Mouse (Mus musculus): Measurements from ENCODE around the gene Xrra1.

Xrra1 gene

GRCm38 (mm10) chr7:99850534-99850933 is 8.4 kb upstream of the Xrra1 start:
- no peak for DNase-seq (ENCODE audit: low read depth, low spot score)

- no peak for DNase-seq (ENCODE audit: low read depth, low spot score)
Measured at GRCm38 (mm10) chr7:99851121-99851520, 7.8 kb upstream of the Xrra1 start.

- no peak for DNase-seq (ENCODE audit: low read depth, low spot score)
Measured at GRCm38 (mm10) chr7:99851618-99852017, 7.3 kb upstream of the Xrra1 start.

- DNase-seq (ENCODE audit: low read depth, low spot score) = peak; percentile 63
Measured at GRCm38 (mm10) chr7:99853350-99853749, 5.6 kb upstream of the Xrra1 start.

GRCm38 (mm10) chr7:99854311-99854710 is 4.6 kb upstream of the Xrra1 start:
- DNase-seq (ENCODE audit: low read depth, low spot score) = no peak

- no peak for DNase-seq (ENCODE audit: low read depth, low spot score)
Measured at GRCm38 (mm10) chr7:99856266-99856861, 2.6 kb upstream of the Xrra1 start.

- no peak for DNase-seq (ENCODE audit: low read depth, low spot score)
Measured at GRCm38 (mm10) chr7:99858175-99858812, 622 bp upstream of the Xrra1 start.

- no peak for DNase-seq (ENCODE audit: low read depth, low spot score)
Measured at GRCm38 (mm10) chr7:99863362-99863761, 4.4 kb downstream of the Xrra1 start, which contains the start of gene Spcs2. Spcs2 (minus strand) TSS chr7:99863462.

GRCm38 (mm10) chr7:99864241-99865028 is 5.5 kb downstream of the Xrra1 start:
- no peak for DNase-seq (ENCODE audit: low read depth, low spot score)

GRCm38 (mm10) chr7:99865219-99865618 is 6.3 kb downstream of the Xrra1 start:
- no peak for DNase-seq (ENCODE audit: low read depth, low spot score)

GRCm38 (mm10) chr7:99869296-99869695 is 10.4 kb downstream of the Xrra1 start:
- DNase-seq (ENCODE audit: low read depth, low spot score) = no peak

- DNase-seq (ENCODE audit: low read depth, low spot score) = no peak
Measured at GRCm38 (mm10) chr7:99873965-99874364, 15.0 kb downstream of the Xrra1 start.

GRCm38 (mm10) chr7:99875891-99876290 is 17.0 kb downstream of the Xrra1 start:
- DNase-seq (ENCODE audit: low read depth, low spot score) = no peak

GRCm38 (mm10) chr7:99876345-99876744 is 17.4 kb downstream of the Xrra1 start:
- DNase-seq (ENCODE audit: low read depth, low spot score) = peak; percentile 79

GRCm38 (mm10) chr7:99878254-99878653 is 19.3 kb downstream of the Xrra1 start:
- DNase-seq (ENCODE audit: low read depth, low spot score) = no peak

GRCm38 (mm10) chr7:99887230-99887735 is 28.4 kb downstream of the Xrra1 start:
- no peak for DNase-seq (ENCODE audit: low read depth, low spot score)

- DNase-seq (ENCODE audit: low read depth, low spot score) = no peak
Measured at GRCm38 (mm10) chr7:99887743-99888142, 28.8 kb downstream of the Xrra1 start.

- peak; percentile 11 for DNase-seq (ENCODE audit: low read depth, low spot score)
Measured at GRCm38 (mm10) chr7:99889175-99889880, 30.4 kb downstream of the Xrra1 start.

GRCm38 (mm10) chr7:99890168-99890755 is 31.3 kb downstream of the Xrra1 start:
- DNase-seq (ENCODE audit: low read depth, low spot score) = no peak

- DNase-seq (ENCODE audit: low read depth, low spot score) = no peak
Measured at GRCm38 (mm10) chr7:99891471-99891870, 32.6 kb downstream of the Xrra1 start.

GRCm38 (mm10) chr7:99892351-99892750 is 33.4 kb downstream of the Xrra1 start:
- no peak for DNase-seq (ENCODE audit: low read depth, low spot score)
